Mouse (Mus musculus): ENCODE measurements around the gene Cep112. TPM values are rescaled to one million over a fixed set of nuclear protein-coding genes. Genes with fewer than 3 reads are reported as not detected.

Cep112 gene
- polyA plus RNA-seq, 1 experiment from 2014 or later, result 8.8 TPM

GRCm38 (mm10) chr11:108429076-108429475 lies 4.1 kb downstream of the Cep112 start:
- H3K27ac ChIP-seq, result no peak overlapping the region
- H3K4me3 ChIP-seq (replicated peaks; ENCODE audit: low read depth, low read length), result no peak overlapping the region
- H3K9ac ChIP-seq (ENCODE audit: low read depth, low read length), result no peak overlapping the region
- ATAC-seq (replicated peaks; ENCODE audit: low FRiP score, low read depth), result no peak
- H3K9me3 ChIP-seq (replicated peaks; ENCODE audit: low read length), result no peaks in the 10 kb centered on the region
- no peaks in the 10 kb centered on the region for H3K36me3 ChIP-seq (ENCODE audit: insufficient read depth, low read length)
- no peaks in the 10 kb centered on the region; the same call in 1 of the 2 replicates for H3K4me1 ChIP-seq (replicated peaks; ENCODE audit: insufficient read depth, low read length)
- no peak for DNase-seq (ENCODE audit: low spot score)
- no peaks in the 10 kb centered on the region for H3K27me3 ChIP-seq (ENCODE audit: insufficient read depth, low read length)
- no peak for TF ChIP-seq CTCF (IDR thresholded peaks at IDR 0.05; ENCODE audit: low read depth)
- no peak overlapping the region for H3K4me2 ChIP-seq (ENCODE audit: low read length)
- WGBS, result 71% methylated on average over 2 of the region's 2 CpGs

- DNase-seq (ENCODE audit: low spot score), result peak; percentile 79
- 48% methylated on average over 11 of the region's 11 CpGs for WGBS
- Histone ChIP-seq H3K36me3 (ENCODE audit: insufficient read depth, low read length) (no peaks in the 10 kb centered on the region), H3K9ac (ENCODE audit: low read depth, low read length) (no peak overlapping the region), H3K4me2 (ENCODE audit: low read length) (no peak overlapping the region), H3K4me3 (replicated peaks; ENCODE audit: low read depth, low read length) (no peak overlapping the region), H3K9me3 (replicated peaks; ENCODE audit: low read length) (no peaks in the 10 kb centered on the region), H3K4me1 (replicated peaks; ENCODE audit: insufficient read depth, low read length) (no peaks in the 10 kb centered on the region), H3K27ac (no peak overlapping the region), H3K27me3 (ENCODE audit: insufficient read depth, low read length) (no peaks in the 10 kb centered on the region)
- ATAC-seq (replicated peaks; ENCODE audit: low FRiP score, low read depth), result no peak; the same call in 1 of the 2 replicates
- no peak for TF ChIP-seq CTCF (IDR thresholded peaks at IDR 0.05; ENCODE audit: low read depth)
These were observed 19.0 kb downstream of the Cep112 start for GRCm38 (mm10) chr11:108443893-108444563.

- 0 out of 2 replicates have a peak, but pooled peaks cover 4% of the 10 kb centered on the region for H3K36me3 ChIP-seq (ENCODE audit: insufficient read depth, low read length)
- no peak for DNase-seq (ENCODE audit: low spot score)
- peak; percentile 60 for TF ChIP-seq CTCF (IDR thresholded peaks at IDR 0.05; ENCODE audit: low read depth)
These were observed 22.2 kb downstream of the Cep112 start for GRCm38 (mm10) chr11:108447148-108447547.

GRCm38 (mm10) chr11:108449811-108450210 lies 24.8 kb downstream of the Cep112 start:
- 0 out of 2 replicates have a peak, but pooled peaks cover 4% of the 10 kb centered on the region for H3K36me3 ChIP-seq (ENCODE audit: insufficient read depth, low read length)
- 0 out of 2 replicates have a peak, but pooled peaks cover 4% of the 10 kb centered on the region for H3K9me3 ChIP-seq (replicated peaks; ENCODE audit: low read length)
- H3K4me1 ChIP-seq (replicated peaks; ENCODE audit: insufficient read depth, low read length), result no peaks in the 10 kb centered on the region
- no peak overlapping the region for H3K9ac ChIP-seq (ENCODE audit: low read depth, low read length)
- WGBS, result 27% methylated on average over 3 of the region's 3 CpGs
- no peak overlapping the region for H3K4me2 ChIP-seq (ENCODE audit: low read length)
- no peak overlapping the region for H3K4me3 ChIP-seq (replicated peaks; ENCODE audit: low read depth, low read length)
- H3K27ac ChIP-seq, result no peak overlapping the region
- H3K27me3 ChIP-seq (ENCODE audit: insufficient read depth, low read length), result no peaks in the 10 kb centered on the region
- TF ChIP-seq CTCF (IDR thresholded peaks at IDR 0.05; ENCODE audit: low read depth), result peak; percentile 98
- ATAC-seq (replicated peaks; ENCODE audit: low FRiP score, low read depth) (no peak), DNase-seq (ENCODE audit: low spot score) (peak; percentile 78)

More at GRCm38 (mm10) chr11:108447148-108447547, 22.2 kb downstream of the Cep112 start:
- Histone ChIP-seq H3K4me3 (replicated peaks; ENCODE audit: low read depth, low read length) (no peak overlapping the region), H3K4me2 (ENCODE audit: low read length) (no peak overlapping the region), H3K4me1 (replicated peaks; ENCODE audit: insufficient read depth, low read length) (no peaks in the 10 kb centered on the region), H3K9ac (ENCODE audit: low read depth, low read length) (no peak overlapping the region), H3K27me3 (ENCODE audit: insufficient read depth, low read length) (no peaks in the 10 kb centered on the region), H3K27ac (no peak overlapping the region), H3K9me3 (replicated peaks; ENCODE audit: low read length) (0 out of 2 replicates have a peak, but pooled peaks cover 4% of the 10 kb centered on the region)
- ATAC-seq (replicated peaks; ENCODE audit: low FRiP score, low read depth), result no peak

GRCm38 (mm10) chr11:108459599-108459998 lies 34.6 kb downstream of the Cep112 start:
- ATAC-seq (replicated peaks; ENCODE audit: low FRiP score, low read depth) (no peak), DNase-seq (ENCODE audit: low spot score) (no peak)
- Histone ChIP-seq H3K4me3 (replicated peaks; ENCODE audit: low read depth, low read length) (no peak overlapping the region), H3K9me3 (replicated peaks; ENCODE audit: low read length) (no peaks in the 10 kb centered on the region), H3K9ac (ENCODE audit: low read depth, low read length) (no peak overlapping the region), H3K4me1 (replicated peaks; ENCODE audit: insufficient read depth, low read length) (no peaks in the 10 kb centered on the region), H3K4me2 (ENCODE audit: low read length) (no peak overlapping the region), H3K36me3 (ENCODE audit: insufficient read depth, low read length) (0 out of 2 replicates have a peak, but pooled peaks cover 10% of the 10 kb centered on the region), H3K27ac (no peak overlapping the region), H3K27me3 (ENCODE audit: insufficient read depth, low read length) (no peaks in the 10 kb centered on the region)
- WGBS, result 81% methylated on average over 3 of the region's 3 CpGs
- no peak for TF ChIP-seq CTCF (IDR thresholded peaks at IDR 0.05; ENCODE audit: low read depth)

GRCm38 (mm10) chr11:108464138-108464537 lies 39.1 kb downstream of the Cep112 start:
- no peak for ATAC-seq (replicated peaks; ENCODE audit: low FRiP score, low read depth)
- no peak for DNase-seq (ENCODE audit: low spot score)
- TF ChIP-seq CTCF (IDR thresholded peaks at IDR 0.05; ENCODE audit: low read depth), result no peak

More at GRCm38 (mm10) chr11:108464138-108464537, 39.1 kb downstream of the Cep112 start:
- H3K36me3 ChIP-seq (ENCODE audit: insufficient read depth, low read length), result 0 out of 2 replicates have a peak, but pooled peaks cover 10% of the 10 kb centered on the region
- H3K4me1 ChIP-seq (replicated peaks; ENCODE audit: insufficient read depth, low read length), result no peaks in the 10 kb centered on the region
- no peak overlapping the region for H3K4me2 ChIP-seq (ENCODE audit: low read length)
- WGBS, result 57% methylated on average over 8 of the region's 8 CpGs
- H3K9me3 ChIP-seq (replicated peaks; ENCODE audit: low read length), result no peaks in the 10 kb centered on the region
- no peak overlapping the region for H3K27ac ChIP-seq
- no peak overlapping the region for H3K4me3 ChIP-seq (replicated peaks; ENCODE audit: low read depth, low read length)
- H3K9ac ChIP-seq (ENCODE audit: low read depth, low read length), result no peak overlapping the region
- H3K27me3 ChIP-seq (ENCODE audit: insufficient read depth, low read length), result no peaks in the 10 kb centered on the region
